Mouse (Mus musculus) liver, embryonic 13.5 days (tissue): ENCODE measurements at regions not wholly inside any gene's neighbourhood (a gene's known extent, or its start where the extent isn't known, plus 50 kb on each side); places are given as distances from the start of the nearest gene placed in this dataset.

Source experiments
- ATAC-seq: fragments of 200-750 bp; cut with Nextera tagmentation; 2 replicates; pipeline ENCODE4 v1.8.0; 2017; ENCODE audit warnings: low read depth, mild to moderate bottlenecking, moderate number of reproducible peaks, moderate library complexity
- DNase-seq: peaks from one replicate; pipeline ENCODE4 v3.0.0; 2022
- H3K27ac ChIP-seq: fragments of 300-500 bp; sonication (generic); 2 replicates; pipeline ENCODE4 v1.5.1; 2015; ENCODE audit warnings: moderate library complexity, mild to moderate bottlenecking, inconsistent platforms
- H3K27me3 ChIP-seq: fragments of 300-500 bp; sonication (generic); 2 replicates; pipeline ENCODE4 v1.6.1; 2015; ENCODE audit warnings: mild to moderate bottlenecking, inconsistent platforms
- H3K36me3 ChIP-seq: fragments of 300-500 bp; sonication (generic); 2 replicates; pipeline ENCODE4 v1.6.1; 2015; ENCODE audit warnings: mild to moderate bottlenecking, inconsistent platforms
- H3K4me1 ChIP-seq: fragments of 300-500 bp; sonication (generic); replicated peaks from 2 replicates; pipeline ENCODE4 v1.6.1; 2015; ENCODE audit warnings: inconsistent platforms
- H3K4me2 ChIP-seq: fragments of 300-500 bp; sonication (generic); 2 replicates; pipeline ENCODE4 v1.6.1; 2015; ENCODE audit warnings: inconsistent platforms, mild to moderate bottlenecking, moderate library complexity
- H3K4me3 ChIP-seq: fragments of 300-500 bp; sonication (generic); replicated peaks from 2 replicates; pipeline ENCODE4 v1.5.1; 2015; ENCODE audit warnings: mild to moderate bottlenecking, inconsistent platforms
- H3K9ac ChIP-seq: fragments of 300-500 bp; sonication (generic); 2 replicates; pipeline ENCODE4 v1.6.1; 2015; ENCODE audit warnings: mild to moderate bottlenecking, inconsistent platforms
- H3K9me3 ChIP-seq: fragments of 300-500 bp; sonication (generic); replicated peaks from 2 replicates; pipeline ENCODE4 v1.6.1; 2016; ENCODE audit warnings: inconsistent platforms
- WGBS: fragments of 180-500 bp; shearing (Covaris S2); methylation state at CpG from one replicate; pipeline ENCODE4 v1.1.7; 2015; ENCODE audit not compliant: insufficient replicate concordance; 5-methylcytosine and 5-hydroxymethylcytosine counted together

DNA sequence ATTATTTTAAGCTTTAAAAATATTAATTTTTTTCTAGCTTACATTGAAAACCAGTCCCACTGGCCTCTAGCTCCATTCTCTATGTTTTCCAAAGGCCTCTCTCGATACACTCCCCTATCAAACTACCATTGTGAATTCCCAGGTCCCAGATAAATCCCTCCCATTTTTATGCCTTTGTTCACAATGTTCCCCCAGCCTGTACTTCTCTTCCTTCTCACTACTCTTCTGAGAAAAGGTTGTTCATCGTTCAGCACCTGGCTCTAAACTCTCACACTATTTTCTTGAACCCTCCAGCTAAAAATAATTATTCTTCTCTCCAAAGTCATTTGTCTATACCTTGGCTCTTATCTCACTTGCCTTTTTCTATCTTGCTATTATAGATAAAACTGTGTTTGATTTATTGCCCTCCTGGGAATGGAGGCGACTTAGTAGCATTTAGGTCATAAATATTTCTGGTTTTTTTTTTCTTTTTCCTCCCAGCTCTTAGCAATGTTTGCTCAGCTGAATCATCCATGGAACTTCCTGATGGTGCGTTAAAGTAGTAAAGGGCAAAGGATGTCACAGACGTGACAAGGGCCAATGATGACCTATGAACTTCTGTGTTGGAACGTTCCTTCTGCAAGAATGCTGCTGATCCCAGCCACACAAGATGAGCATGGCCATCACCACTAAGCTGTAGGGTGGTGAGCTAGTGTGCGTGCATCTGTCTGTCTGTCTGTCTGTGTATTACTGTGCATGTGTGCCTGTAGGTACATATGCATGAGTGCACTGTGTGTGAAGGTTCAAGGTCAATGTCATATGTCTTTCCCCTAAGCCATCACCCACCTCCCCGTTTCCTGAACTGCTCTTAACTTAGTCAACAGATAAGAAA is 384.5 kb upstream of the Rgma start:
- Histone ChIP-seq H3K4me1 (no peaks in the 10 kb centered on the region), H3K27me3 (no peaks in the 10 kb centered on the region), H3K36me3 (no peaks in the 10 kb centered on the region), H3K9me3 (0 out of 2 replicates have a peak, but pooled peaks cover 5% of the 10 kb centered on the region), H3K4me2 (no peak overlapping the region), H3K4me3 (no peak overlapping the region), H3K27ac (no peak overlapping the region), H3K9ac (no peak overlapping the region)
- DNase-seq (no peak), ATAC-seq (no peak)
- 48% methylated on average over 8 of the region's 8 CpGs for WGBS

DNA sequence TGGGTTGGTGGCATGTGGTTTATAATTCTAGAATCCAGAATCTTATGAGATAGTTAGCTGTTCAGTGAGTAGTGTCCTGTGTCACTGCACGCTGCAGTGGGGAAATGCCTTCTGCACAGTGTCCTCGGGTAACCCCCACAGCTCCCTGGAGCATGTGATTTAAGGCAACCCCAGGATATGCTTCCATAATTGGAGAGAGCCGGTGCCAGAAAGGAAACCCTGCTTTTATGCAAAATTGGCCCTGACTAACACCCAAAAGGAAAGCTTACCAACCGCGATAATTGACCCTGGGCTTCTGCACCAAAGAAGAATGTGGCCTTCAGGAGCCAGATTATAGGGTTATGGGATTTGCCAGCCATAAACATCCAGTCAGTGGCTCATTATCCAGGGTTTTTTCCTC is 376.9 kb upstream of the Rgma start:
- no peak overlapping the region for H3K4me2 ChIP-seq
- no peaks in the 10 kb centered on the region for H3K36me3 ChIP-seq
- no peaks in the 10 kb centered on the region for H3K9me3 ChIP-seq
- no peaks in the 10 kb centered on the region for H3K4me1 ChIP-seq
- no peak overlapping the region for H3K27ac ChIP-seq
- 61% methylated on average over 5 of the region's 5 CpGs for WGBS
- no peaks in the 10 kb centered on the region for H3K27me3 ChIP-seq
- DNase-seq, result no peak
- H3K4me3 ChIP-seq, result no peak overlapping the region
- no peak for ATAC-seq
- no peak overlapping the region for H3K9ac ChIP-seq

- Histone ChIP-seq H3K4me1 (no peaks in the 10 kb centered on the region), H3K9ac (no peak overlapping the region), H3K4me2 (no peak overlapping the region), H3K4me3 (no peak overlapping the region), H3K27ac (no peak overlapping the region), H3K27me3 (no peaks in the 10 kb centered on the region), H3K9me3 (no peaks in the 10 kb centered on the region), H3K36me3 (no peaks in the 10 kb centered on the region)
- DNase-seq (no peak), ATAC-seq (no peak)
- 65% methylated on average over 3 of the region's 3 CpGs for WGBS
These were observed 356.2 kb upstream of the Rgma start for GRCm38 (mm10) chr7:73019151-73019550.

DNA sequence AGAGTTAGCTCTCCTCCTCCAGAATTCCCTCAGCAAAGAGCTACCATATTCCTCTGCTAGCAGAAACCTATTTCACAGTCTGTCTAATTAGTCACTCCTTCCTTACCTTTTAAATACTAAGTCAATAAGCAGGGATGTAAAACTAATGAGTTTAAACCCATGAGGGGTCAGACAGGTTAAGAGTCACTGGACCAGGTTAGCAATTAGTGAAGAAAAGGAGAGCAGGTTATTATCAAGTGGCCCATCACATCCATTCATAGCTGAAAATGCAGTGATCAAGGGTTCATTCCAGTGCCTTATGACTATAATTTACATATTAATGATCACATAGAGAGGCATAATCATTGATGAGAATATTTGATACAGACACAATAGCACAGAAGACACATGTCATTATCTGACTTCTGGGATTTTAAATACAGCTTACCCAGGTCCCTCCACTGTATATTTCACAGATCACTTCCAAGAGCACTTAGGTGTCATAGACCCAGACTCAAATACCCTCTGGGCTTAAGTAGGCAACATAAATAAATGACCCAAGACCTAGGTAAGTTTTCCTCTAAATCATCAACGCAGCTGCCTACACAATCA is 355.4 kb upstream of the Rgma start:
- no peak overlapping the region for H3K4me2 ChIP-seq
- no peaks in the 10 kb centered on the region for H3K27me3 ChIP-seq
- ATAC-seq (no peak), DNase-seq (no peak)
- H3K4me3 ChIP-seq, result no peak overlapping the region
- H3K36me3 ChIP-seq, result no peaks in the 10 kb centered on the region
- no peak overlapping the region for H3K27ac ChIP-seq
- no peaks in the 10 kb centered on the region for H3K4me1 ChIP-seq
- no peak overlapping the region for H3K9ac ChIP-seq
- no peaks in the 10 kb centered on the region for H3K9me3 ChIP-seq
- WGBS, result 43% methylated on average over 1 of the region's 1 CpGs

GRCm38 (mm10) chr7:73021786-73022185 is 353.5 kb upstream of the Rgma start:
- Histone ChIP-seq H3K27me3 (no peaks in the 10 kb centered on the region), H3K4me2 (no peak overlapping the region), H3K36me3 (no peaks in the 10 kb centered on the region), H3K9ac (no peak overlapping the region), H3K9me3 (no peaks in the 10 kb centered on the region), H3K27ac (no peak overlapping the region), H3K4me3 (no peak overlapping the region), H3K4me1 (no peaks in the 10 kb centered on the region)
- ATAC-seq (no peak), DNase-seq (no peak)
- WGBS, result 55% methylated on average over 2 of the region's 2 CpGs

DNA sequence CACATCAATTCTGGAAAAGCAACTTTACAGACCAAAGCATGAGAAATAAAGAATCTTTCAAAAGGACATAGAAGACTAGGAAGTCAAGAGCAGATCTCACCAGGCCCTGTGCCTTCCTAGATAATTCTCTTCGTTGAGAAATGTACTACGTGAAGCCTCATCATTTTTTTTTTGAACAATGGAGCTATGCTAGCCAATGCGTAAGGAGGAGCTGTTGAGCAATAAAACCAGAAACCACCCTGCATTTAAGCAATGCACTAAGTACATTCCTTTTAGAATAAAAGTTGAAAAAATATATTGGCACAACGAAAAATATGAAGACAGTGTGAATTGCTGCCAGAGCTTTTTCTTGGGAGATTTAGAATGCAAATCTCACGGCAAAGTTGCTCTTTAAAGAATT is 349.7 kb upstream of the Rgma start:
- Histone ChIP-seq H3K27ac (no peak overlapping the region), H3K4me1 (no peaks in the 10 kb centered on the region), H3K4me2 (no peak overlapping the region), H3K9me3 (no peaks in the 10 kb centered on the region), H3K4me3 (no peak overlapping the region), H3K36me3 (no peaks in the 10 kb centered on the region), H3K9ac (no peak overlapping the region), H3K27me3 (no peaks in the 10 kb centered on the region)
- DNase-seq, result no peak
- WGBS, result 63% methylated on average over 5 of the region's 5 CpGs
- no peak for ATAC-seq

GRCm38 (mm10) chr7:73028952-73029351 is 346.4 kb upstream of the Rgma start:
- DNase-seq (no peak), ATAC-seq (no peak)
- Histone ChIP-seq H3K4me1 (no peaks in the 10 kb centered on the region), H3K27ac (no peak overlapping the region), H3K4me2 (no peak overlapping the region), H3K27me3 (no peaks in the 10 kb centered on the region), H3K36me3 (no peaks in the 10 kb centered on the region), H3K4me3 (no peak overlapping the region), H3K9ac (no peak overlapping the region), H3K9me3 (0 out of 2 replicates have a peak, but pooled peaks cover 4% of the 10 kb centered on the region)
- WGBS, result 58% methylated on average over 6 of the region's 6 CpGs

DNA sequence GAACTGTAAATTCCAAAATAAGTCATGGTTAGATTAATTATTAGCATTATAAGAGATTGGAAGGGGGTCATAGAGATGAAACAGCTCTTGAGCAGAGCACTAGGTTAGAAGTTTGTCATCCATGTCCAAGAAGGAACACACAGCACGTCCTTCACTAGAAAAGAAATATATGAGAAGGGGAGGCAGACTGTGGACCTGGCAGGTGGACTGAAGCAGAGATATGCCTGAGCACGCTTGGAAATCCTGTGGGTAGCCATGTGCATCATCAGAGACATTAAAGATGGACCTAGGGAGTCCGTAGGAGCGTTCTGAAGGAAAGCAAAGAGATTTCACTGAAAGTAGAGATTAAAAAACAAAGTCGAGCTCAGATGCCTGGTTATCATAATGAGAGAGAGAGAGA is 343.9 kb upstream of the Rgma start:
- Histone ChIP-seq H3K9me3 (0 out of 2 replicates have a peak, but pooled peaks cover 4% of the 10 kb centered on the region), H3K4me1 (no peaks in the 10 kb centered on the region), H3K4me2 (no peak overlapping the region), H3K36me3 (no peaks in the 10 kb centered on the region), H3K27ac (no peak overlapping the region), H3K9ac (no peak overlapping the region), H3K27me3 (no peaks in the 10 kb centered on the region), H3K4me3 (no peak overlapping the region)
- ATAC-seq, result no peak
- DNase-seq, result no peak
- 57% methylated on average over 5 of the region's 5 CpGs for WGBS

- Histone ChIP-seq H3K27me3 (no peaks in the 10 kb centered on the region), H3K4me1 (no peaks in the 10 kb centered on the region), H3K4me3 (no peak overlapping the region), H3K9ac (no peak overlapping the region), H3K9me3 (0 out of 2 replicates have a peak, but pooled peaks cover 4% of the 10 kb centered on the region), H3K36me3 (no peaks in the 10 kb centered on the region), H3K27ac (no peak overlapping the region), H3K4me2 (no peak overlapping the region)
- WGBS, result 68% methylated on average over 23 of the region's 23 CpGs
- ATAC-seq, result no peak
- DNase-seq, result no peak
These were observed 342.9 kb upstream of the Rgma start for GRCm38 (mm10) chr7:73032316-73032980.

- Histone ChIP-seq H3K9ac (no peak overlapping the region), H3K36me3 (no peaks in the 10 kb centered on the region), H3K27ac (no peak overlapping the region), H3K27me3 (no peaks in the 10 kb centered on the region), H3K4me2 (no peak overlapping the region), H3K9me3 (0 out of 2 replicates have a peak, but pooled peaks cover 2% of the 10 kb centered on the region), H3K4me1 (no peaks in the 10 kb centered on the region), H3K4me3 (no peak overlapping the region)
- ATAC-seq (no peak), DNase-seq (no peak)
- WGBS, result 63% methylated on average over 20 of the region's 20 CpGs
These were observed 338.3 kb upstream of the Rgma start for GRCm38 (mm10) chr7:73036801-73037555.

DNA sequence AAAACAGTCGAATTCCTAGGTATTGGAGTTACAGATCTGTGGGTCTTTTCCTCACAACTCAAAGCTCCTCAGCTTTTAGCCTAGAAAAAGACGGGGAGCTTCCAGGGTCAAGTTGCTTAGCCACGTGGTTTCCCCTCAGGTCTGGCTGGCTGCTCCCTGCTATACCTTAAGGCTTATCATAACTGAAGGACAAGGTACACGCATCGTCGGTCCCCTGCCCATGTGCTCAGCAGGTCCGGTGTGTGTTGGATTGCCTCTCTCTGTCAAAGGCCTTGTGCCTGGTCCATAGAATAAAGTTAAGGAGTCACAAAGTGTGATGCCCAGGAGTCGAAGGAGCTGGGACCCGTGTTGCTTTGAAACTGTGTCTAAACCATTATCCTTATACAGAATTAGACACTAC is 337.7 kb upstream of the Rgma start:
- no peak for ATAC-seq
- no peaks in the 10 kb centered on the region for H3K9me3 ChIP-seq
- H3K4me1 ChIP-seq, result no peaks in the 10 kb centered on the region
- no peak for DNase-seq
- no peak overlapping the region for H3K4me2 ChIP-seq
- H3K9ac ChIP-seq, result no peak overlapping the region
- no peak overlapping the region for H3K4me3 ChIP-seq
- H3K27ac ChIP-seq, result no peak overlapping the region
- H3K27me3 ChIP-seq, result no peaks in the 10 kb centered on the region
- 74% methylated on average over 9 of the region's 9 CpGs for WGBS
- no peaks in the 10 kb centered on the region for H3K36me3 ChIP-seq
